Mouse (Mus musculus) adrenal gland, postnatal 4 days (tissue): ENCODE data around the gene Eya2. TPM values are rescaled to one million over a fixed set of nuclear protein-coding genes. Genes with fewer than 3 reads are reported as not detected.
"Not testable (repeated sequence)": the region's sequence is repeated elsewhere in the genome, so short reads cannot be mapped to it uniquely, and the experiment has no call there.

Experiments used
- DNase-seq, 2 experiments: peaks; one replicate each; pipeline ENCODE4 v3.0.0; 2021 to 2022; ENCODE audit warnings: low spot score in 2 of 2, mixed read lengths in 2 of 2
- total RNA-seq, 2 experiments: library from RNA; stranded (reverse); gene quantifications; 2 replicates each; pipeline ENCODE4 v1.2.3; 2021

Eya2 gene
- total RNA-seq, 2 experiments from 2014 or later: 4.2 to 6.1 TPM

DNA sequence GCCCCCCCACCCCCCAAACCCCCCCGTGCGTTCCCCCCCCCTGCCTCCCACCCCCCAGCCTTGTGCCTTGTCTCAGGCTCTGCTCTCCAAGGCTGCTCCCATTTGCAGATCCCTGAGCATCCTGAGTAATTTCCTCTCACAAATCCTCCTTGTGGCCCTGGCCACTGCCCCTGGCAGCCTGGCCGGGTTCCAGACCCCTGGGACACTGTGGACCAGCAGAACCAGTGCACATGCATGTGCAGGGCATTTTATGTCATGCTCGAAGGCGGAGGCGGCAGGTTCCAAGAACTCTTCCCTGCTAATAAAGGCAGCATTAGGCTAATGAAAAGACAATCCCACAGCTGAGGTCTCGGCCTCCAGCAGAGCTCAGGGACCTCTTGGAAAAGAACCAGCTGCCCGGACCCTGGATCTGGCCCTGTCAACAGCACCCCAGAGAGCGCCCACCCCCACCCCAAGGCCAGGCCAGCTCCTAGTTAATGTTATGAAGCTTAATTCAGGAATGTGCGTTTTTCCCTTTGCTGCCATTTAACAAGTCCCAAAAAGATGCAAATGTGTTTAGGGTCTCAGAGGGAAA is 174.6 kb downstream of the Eya2 start:
- no peak for DNase-seq

DNA sequence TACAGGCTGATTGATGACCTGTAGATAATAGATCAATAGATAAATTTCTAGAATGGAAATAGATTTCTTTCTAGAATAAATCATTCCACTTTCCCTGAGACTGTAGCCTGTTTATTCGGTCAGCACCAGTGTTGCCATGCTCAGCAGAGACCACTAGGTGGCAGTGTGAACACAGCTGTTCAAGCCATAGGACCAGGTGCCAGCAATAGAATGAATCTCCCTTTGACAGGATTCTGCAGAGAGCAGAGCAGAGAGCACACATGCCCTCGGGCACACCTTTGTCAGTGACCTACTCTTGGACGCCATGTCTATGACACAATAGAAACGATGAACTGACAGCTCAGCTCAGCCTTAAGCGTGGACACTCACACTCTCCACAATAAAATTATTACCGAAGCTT is 184.1 kb downstream of the Eya2 start:
- DNase-seq: peak in 1 of 2 experiments; percentile 46

DNA sequence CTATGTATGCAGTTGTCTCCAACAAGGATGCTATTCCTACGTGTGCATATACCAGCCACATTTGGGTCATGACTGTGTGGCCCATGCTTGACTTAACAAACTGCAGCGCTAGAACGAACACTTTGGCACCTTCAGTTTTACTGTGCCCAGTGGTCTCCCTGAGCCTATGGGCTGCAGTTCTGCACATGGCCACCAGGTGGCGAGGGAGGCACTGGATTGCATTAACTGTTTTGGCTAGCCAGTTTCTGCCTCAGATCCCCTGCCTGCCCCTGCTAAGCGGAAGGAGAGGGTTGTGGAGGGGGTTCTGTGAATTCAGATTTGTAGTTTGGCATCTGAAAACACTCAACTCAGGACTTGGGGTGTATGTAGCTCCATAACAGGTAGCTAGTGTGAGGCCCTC is 187.5 kb downstream of the Eya2 start:
- DNase-seq: peak; percentile 62 to 65

DNA sequence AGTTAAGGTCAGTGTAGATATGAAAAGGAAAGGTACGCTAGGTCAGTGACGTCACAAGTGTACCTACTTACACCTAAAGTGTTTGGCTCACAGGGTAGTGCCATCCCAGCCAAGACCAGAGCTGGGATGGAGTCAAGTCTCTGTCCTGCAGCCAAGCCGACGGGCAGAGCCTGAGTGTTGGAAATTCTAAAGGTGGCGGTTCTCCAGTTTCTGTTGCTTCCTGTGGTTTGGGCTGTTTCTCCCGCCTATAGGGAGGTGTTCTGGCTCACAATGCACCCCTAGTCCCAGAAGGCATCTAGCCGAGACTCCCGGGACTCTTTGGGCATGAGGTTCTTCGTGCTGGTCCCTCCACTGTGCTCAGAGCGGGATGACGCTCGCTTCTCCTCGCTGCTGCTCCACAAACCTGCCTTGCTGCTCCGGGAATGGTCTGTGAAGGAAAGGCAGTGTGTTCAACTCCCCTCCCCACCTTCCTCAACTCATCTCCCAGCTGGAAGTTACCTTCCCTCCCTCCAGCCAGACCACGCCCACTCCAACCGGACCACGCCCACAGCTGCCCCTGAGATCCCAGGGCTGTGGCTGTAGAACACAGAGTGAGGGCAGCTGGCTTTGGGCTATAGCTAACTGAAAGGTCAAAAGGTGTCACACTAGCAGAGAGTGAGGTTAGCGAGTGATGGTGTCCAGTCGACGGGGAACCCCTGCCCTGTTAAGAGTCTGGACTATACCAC is 190.6 kb downstream of the Eya2 start:
- no peak for DNase-seq

DNA sequence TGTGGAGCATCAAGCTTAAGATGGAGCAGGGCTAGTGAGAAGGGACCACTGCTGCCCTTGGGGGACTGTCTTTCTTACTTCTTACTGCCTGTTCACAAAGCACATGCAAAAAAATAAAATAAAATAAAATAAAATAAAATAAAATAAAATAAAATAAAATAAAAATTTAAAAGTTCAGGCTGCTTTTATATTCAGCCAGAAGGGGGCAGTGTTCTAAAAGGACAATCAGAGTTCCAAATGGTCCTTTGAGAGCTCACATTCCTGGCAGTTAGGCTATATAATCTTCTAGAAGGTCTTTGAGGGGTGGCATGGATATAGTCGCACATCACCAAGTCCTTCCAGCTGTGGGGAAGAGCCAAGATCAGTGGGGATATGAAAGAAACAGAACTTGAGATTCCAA is 191.6 kb downstream of the Eya2 start:
- DNase-seq: no peak

DNA sequence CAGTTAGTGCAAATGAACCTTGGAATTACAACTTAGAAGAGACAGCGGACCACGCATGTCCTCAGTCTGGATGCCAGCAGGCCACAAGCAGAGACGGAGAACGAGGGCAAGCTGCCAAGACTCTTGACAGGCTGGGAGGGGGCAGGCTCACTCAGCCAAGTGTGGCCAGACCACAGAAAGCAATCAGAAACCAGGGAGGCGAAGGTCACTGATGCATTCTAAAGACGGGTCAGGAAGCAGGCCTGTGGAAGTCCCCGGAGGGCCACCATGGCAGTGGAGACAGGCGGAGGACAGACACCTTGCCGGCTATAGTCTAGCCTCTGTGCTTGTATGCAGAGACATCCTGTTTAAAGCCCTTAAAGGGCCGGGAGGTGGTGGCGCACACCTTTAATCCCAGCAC is 193.2 kb downstream of the Eya2 start:
- DNase-seq: peak; percentile 32 to 67

DNA sequence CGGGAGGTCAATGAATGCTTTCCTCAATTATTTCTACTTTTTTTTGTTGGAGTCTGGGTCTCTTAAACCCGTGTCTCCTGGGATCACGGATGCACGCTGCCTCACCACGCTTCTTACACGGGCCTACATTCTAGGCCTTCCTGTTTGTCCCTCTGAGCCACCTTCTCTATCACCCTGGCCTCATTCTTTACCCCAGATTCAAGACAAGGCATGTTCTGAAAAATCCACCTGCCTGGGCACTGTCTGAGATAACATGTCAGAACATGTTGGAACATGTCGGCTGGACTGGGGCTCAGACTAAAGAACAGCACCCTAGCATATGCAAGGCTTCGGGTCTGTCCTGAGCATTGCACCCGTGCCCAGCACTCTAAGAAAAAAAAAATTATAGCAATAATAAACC is 194.0 kb downstream of the Eya2 start:
- DNase-seq: no peak

DNA sequence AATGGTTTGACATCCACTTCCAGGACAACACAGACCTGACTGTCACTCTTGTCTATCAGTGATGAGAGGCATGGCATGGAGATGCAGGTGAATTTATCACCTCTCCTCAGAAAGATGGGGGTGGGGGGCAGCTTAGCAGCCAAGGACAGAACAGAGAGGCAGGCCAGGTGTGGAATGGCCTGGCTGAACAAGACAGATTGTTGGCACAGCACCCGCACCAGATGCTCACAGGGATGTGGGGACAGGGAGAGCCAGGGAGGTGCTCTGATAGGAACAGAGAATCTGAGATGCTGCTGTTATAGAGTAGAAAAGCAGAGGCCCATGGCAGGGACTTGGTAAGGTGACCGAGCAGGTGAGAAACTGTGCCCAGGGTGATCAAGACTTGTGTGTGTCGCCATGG is 194.8 kb downstream of the Eya2 start:
- DNase-seq: no peak

DNA sequence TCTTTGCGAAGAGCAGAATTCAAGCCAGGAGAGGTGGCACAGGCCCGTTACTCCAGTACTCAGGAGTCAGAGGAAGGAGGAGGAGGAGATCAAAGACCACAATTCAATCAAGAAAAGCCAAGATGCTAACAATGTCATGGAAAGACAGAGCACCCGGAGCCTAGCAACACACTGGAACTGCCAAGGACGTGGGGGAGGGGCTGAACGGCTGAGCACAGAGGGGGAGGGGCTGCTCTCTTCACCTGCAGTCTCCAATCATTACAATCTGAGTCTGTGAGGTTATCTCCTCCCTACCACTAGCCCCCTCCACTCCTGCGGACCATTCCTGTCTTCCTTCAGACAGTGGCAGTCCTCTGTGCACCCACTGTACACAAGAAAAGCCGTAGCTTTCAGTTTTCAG is 196.2 kb downstream of the Eya2 start:
- DNase-seq: no peak

DNA sequence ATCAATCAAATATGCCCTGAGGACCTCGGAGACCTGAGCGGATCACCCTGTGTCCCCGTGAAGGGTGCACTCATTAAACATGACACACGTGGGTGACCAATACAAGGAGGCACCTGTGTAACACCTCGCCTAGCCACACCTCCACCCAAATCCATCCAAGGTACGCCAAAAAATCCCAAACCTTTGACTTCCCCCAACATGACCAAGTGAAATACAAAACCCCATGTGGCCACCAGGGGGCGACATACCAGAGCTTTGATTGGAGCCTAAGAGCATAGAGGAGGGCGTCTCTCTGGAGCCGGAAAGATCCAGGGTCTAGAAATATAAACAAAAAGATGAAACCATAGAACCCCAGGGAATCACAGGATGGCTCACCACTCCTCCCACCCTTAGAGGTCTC is 196.8 kb downstream of the Eya2 start:
- peak in 1 of 2 experiments; percentile 35 for DNase-seq

DNA sequence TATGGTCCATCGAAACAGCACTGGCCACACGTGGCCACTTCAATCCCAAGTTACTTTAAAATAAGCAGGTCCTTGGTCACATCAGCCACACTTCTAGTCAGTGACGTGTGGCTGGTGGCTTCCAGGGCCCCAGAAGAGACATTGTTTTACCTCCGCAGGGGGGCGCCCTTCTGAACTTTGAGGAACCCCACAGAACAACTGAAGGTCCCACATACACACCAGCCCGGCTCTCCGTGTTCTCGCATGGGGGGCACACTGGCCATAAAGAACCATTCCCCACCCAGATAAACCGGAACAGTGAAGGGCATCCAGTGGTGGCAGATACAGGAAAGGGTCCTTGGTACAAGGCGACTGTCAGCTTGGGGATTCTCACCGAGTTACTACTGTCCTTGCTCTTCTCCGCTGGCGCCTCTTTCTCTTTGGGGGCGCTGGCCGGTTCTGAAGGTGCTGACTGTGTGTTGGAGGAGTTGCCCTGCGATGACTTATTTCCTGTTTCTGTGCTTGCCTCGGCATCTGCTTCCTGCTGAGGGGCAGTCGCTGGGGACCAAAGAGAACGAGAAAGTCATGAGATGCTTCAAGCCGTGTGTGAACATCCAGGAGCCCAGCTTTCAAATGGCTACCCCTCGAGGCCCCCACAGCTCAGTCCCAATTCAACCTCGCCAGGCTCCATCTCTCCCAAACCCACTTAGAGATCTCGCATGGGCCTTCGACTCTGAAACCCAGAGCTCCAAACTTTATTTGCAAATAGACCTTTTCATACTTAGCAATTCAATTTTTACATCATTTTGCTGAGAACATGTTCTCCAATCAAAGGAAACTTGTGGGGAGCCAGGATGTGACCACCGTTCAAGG is 197.8 kb downstream of the Eya2 start:
- DNase-seq: no peak

DNA sequence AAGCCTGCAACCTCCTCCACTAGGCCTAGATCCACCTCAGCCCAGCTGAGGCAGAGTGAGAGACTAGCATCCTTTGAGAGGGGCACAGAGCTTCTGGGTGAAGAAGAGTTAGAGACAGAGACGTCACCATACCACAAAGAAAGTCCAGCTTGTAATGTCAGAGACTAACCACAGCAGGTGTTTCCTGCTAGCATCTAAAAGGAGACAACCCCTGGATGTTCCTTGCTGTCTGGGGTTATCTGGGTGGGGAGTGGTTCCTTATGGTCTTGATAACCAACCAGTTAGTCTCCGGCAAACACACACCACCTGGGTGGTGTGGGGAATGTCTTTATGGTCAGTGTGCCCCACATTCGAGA is 198.4 kb downstream of the Eya2 start:
- DNase-seq: no peak

DNA sequence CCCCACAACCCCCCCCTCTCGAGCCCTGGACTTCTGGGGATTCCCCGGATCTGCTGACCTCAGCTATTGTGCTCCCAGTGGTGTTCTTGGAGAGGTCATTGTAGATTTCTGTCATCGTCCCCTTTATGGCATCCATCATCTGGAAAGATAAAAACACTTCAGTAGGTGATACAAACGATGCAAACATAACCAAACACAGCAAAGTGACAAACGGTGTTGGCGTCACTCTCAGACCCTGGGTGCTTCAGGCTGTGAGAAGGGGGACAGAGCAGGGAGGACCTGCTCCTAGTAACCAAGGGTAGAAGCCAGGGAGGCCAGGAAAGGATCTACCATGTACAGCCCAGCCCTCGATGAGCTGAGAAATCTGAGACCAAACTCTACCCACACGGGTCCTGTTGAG is 203.0 kb downstream of the Eya2 start:
- no peak for DNase-seq

DNA sequence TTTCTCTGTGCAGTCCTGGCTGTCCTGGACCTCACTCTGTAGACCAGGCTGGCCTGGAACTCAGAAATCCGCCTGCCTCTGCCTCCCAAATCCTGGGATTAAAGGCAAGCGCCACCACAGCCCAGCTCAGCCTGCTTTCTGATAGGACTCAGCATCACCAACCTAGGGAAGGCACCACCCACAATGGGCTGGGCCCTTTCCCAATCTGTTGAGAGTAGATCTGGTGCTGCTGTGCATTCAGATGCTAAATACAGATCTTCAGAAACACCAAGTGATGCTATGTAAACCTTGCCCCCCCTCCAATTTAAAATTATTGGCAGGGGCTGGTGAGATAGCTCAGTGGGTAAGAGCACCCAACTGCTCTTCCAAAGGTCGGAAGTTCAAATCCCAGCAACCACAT is 205.3 kb downstream of the Eya2 start:
- not testable (repeated sequence) for DNase-seq

DNA sequence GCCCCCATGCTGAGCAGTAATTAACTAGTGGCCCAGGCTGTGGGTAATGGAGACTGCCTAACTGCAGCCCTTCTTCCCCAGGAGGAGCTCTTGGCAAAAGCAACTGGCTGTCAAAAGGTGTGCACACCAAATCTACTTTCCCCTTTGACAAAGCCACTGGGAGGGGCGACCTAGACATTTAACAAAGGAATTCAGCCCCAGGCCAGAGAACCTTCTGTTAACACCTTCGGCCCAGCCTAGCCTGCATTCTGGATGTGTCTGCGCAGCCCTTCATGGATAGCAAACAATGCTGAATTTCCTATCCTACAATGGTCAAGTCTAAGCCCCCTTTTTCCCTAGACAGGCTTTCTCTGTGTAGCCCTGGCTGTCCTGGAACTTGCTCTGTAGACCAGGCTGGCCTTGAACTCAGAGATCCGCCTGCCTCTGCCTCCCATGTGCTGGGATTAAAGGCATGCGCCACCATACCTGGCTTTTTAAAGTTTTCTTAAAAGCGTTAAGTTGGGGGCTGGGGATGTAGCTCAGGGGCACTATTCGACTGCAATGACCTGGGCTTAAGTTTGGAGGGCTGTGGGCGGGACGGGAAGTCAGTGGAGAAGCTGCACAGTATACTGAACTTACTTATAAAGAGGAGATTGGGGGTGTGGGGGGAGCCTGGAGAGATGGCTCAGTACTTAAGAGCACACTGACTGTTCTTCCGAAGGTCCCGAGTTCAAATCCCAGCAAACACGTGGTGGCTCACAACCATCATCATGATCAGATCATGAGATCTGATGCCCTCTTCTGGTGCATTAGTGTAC is 213.5 kb downstream of the Eya2 start:
- no peak for DNase-seq

DNA sequence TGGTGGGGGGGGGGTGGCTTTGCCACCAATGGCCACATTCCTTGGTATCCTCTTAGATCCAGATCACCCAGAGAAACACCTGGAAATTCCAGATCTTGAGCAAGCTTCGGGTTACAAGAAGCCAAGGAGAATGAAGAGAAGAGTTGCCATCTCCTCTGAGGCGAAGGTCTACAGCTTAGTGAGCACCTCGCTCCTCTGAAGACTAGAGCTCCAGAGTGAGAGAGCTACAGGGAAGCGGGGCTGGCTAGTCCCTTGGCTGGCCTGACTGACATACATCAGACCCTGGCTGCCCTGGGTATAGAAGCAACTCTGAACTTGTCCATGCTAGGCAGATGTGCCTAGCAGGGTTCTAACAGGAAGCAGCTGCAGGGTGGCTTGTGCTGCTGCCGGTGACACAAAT is 214.3 kb downstream of the Eya2 start:
- DNase-seq: no peak

DNA sequence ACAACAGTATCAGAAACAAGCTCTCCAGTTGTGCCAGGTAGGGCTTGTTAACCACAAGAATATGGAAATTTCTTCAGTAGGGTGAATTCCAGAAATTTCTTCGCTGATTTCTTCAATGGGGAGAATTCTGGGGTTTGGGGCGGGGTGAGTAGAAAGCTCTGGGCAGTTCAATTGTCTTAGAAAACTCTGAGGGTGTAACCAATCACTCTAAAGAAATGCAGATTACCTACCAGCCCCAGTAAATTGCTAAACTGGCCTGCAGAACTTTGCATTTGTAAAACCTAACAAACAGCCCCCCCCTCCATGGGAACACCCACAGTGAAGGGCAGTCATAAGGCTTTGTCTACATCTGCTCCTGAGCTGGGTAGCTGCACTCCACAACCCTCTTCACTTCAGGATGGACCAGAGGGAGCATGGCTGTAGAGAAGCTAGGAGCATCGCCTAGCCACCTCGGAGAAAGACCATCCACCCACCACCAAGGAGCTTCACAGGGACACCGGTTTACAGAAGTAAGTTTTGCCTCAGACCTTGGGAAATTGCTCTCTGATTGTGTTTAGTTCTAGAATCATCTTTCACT is 215.2 kb downstream of the Eya2 start:
- no peak for DNase-seq

DNA sequence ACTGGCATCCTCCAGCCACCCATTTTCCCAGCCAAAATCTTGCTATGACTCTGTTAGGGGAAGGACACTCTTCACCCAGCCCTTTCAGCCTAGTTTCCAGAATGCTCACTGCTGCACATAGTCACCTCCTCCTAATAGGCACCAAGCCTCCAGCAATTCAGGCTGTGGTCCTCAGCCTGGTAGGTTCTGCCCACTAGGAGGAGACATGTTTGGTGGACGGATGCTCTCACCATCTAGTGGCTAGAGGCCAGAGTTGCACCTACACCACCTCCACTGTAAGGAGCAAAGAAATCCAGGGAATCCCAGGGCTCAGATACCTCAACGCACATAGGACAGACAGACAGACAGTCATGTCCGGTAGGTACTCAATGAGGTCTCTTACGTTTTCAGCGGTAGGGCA is 216.7 kb downstream of the Eya2 start:
- DNase-seq: peak in 1 of 2 experiments; percentile 42

DNA sequence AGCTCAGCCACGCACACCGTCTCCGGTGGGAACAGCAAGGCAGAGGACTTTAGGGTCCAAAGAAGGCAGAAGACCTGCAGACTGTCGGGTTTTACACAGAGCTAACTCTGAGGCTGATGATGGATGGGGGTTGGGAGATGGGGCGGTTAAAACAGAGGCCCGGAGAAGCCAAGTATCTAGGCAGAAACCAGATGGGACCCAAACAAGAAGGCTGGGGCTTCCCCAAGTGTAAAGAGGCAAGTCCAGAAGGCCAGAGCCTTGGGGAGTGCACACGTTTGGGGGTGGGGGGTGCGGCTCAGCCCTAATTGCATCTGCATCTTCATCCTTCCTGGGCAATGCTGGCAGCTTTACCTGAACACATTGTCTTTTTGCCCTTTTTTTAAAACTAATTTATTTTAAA is 218.1 kb downstream of the Eya2 start:
- no peak for DNase-seq

DNA sequence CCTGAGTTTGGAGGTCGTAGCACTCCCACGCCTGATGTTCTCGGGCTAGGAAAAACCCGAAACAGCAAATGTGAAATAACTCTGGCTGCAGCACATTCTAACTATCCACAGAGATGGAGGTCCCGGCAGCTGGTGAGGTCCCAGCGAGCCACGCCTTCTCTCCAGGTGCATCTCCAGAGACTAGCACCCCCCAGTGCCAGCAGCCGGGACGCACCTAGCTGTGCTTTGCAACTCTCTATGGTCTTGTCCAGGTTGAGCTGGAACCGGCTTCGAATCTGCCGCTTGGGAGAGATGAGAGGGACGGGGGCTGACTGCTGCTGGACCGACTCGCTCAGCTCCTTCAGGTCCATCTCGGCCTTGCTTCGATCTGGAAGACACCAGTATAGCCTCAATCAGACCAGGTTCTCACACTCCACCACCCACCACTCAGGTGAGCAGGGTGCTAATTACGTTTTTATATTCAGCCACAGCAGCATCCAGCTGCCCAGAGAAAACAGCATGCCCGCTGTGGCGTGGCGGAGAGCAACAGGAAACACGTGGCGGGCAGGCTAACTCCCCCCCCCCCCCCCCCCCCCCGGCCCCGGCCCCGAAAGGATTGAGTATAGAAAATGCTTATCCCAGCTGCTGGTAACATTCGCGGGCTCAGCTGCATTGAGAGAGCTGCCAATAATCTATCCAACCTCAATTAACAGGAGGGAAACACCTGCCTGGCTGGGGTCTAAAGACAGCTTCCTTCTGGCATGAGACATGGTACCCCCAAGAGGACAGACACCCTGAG is 220.5 kb downstream of the Eya2 start:
- DNase-seq: no peak
